Mouse (Mus musculus) lung, postnatal 4 days (tissue): Measurements from ENCODE around the gene Gpr153.
A peak's percentile ranks its signal among the peaks of the same experiment; 100 is the strongest.

Source experiments
- DNase-seq, 2 experiments: peaks; one replicate each; pipeline ENCODE4 v3.0.0; 2021

Gpr153 gene

DNA sequence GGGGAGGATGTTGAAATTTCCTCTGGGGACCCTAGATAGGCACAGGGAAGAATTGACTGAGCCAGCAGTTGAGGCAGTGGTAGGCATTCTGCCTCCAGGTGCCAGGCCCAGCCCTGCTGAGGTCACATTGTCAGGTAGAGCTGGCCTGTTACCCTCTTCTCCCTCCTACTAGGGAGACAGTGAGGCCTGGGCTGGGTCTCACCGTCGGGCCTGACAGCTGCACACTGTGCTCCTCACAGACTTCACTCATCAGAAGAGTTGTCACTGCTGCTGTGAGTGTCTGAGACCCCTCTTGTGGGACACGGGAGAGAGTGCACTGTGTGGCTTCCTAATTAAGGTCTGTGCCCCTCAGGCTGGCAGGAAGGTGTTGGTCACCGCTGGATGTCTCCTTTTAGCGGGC, 8.2 kb upstream of the Gpr153 start:
- no peak for DNase-seq

DNA sequence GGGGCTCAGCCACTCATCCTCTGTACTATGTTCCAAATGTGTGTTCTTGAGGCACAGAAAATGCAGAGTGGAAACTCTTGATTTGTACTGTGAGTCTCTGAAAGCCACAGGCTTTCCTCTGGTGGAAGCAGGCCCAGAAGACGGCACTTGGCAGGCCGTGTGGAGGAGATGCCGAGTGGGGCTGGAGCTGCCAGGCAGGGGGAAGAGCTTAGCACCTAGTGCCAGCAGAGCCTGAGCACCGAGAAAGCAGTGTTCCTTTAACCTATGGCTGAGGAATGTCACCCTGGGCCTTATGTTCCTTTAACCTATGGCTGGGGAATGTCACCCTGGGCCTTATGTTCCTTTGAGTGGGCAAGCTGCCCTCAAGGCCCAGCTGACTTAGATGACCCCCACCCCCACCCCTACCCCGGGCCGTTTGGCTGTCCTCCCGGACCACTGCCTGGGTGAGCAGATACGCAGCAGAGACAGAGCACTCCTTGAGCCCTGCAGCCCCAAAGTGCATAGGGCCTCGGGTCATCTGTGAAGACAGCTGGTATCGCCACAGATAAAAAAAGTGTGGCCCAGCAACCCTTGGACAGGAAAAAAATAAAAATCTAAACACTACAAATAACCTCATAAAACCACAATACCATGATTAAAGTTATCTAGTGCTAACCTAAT, 7.7 kb upstream of the Gpr153 start:
- DNase-seq, result peak in 1 of 2 experiments; percentile 34

- peak; percentile 63 to 84 for DNase-seq
Measured at GRCm38 (mm10) chr4:152267748-152268369, 6.2 kb upstream of the Gpr153 start.

GRCm38 (mm10) chr4:152269967-152270366, 4.1 kb upstream of the Gpr153 start:
- no peak for DNase-seq

DNA sequence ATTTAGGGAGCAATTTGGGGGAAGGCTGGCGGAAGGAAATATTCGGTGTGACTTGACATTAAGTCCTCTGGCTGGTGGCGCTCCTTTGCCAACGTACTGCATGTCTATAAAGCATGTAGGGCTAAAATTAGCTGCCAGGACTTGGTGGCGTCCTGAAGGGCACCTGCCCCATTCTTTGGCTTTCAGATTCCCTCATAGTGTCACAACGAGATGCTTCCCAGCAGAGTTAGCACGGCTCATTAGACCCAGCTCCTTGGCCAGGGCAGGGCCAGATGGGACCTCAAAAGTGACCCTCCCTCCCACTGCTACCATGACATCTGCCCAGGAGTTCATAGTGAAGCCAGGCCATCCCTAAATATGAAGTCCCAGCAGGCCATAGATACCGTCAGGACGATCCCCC, 3.4 kb upstream of the Gpr153 start:
- DNase-seq, result no peak

GRCm38 (mm10) chr4:152271334-152271733, 2.7 kb upstream of the Gpr153 start:
- DNase-seq, result no peak

DNA sequence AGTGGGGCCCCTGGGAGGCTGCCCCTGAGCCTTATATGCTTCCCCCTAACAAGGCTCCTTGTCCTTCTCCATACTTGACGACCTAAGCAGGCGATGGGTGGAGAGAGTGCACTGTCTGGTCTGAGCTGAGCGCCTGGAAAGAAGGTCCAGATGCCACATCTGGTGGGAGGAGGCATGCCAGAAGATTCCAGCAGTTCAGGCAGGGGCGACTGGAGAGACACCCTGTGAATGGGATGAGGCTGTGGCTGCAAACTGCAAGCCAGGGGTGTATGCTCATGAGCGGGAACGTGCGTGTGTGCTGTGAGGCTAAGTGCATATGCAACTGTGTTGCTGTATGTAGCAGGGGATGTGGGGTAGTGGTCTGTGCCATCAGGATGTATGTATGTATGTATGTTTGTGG, 2.0 kb upstream of the Gpr153 start:
- no peak for DNase-seq

GRCm38 (mm10) chr4:152272449-152273049, 1.5 kb upstream of the Gpr153 start:
- peak; percentile 68 to 85 for DNase-seq

- DNase-seq, result no peak
Measured at GRCm38 (mm10) chr4:152273191-152273590, 841 bp upstream of the Gpr153 start.

DNA sequence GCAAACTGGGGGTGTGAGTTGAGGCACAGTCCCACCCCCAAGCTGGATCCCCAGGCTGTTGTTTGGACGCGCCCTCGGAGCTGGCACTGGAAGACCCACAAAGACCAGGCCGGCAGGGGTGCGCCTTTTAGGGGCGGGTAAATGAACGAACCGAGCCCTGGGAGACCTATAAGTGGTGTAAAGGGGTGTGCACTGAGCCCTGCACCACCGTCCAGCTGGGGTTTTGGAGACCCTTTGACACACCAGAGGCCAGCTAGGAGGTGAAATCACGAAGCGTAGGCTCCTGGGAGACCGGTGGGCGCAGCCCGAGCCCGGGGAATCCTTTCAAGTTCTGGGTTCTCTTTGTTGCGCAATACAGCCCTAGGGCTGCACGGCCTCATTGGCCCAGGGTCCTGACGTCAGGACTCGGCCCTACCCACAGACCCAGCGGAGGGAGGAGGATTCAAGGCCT, 674 bp downstream of the Gpr153 start:
- peak; percentile 55 to 67 for DNase-seq

DNA sequence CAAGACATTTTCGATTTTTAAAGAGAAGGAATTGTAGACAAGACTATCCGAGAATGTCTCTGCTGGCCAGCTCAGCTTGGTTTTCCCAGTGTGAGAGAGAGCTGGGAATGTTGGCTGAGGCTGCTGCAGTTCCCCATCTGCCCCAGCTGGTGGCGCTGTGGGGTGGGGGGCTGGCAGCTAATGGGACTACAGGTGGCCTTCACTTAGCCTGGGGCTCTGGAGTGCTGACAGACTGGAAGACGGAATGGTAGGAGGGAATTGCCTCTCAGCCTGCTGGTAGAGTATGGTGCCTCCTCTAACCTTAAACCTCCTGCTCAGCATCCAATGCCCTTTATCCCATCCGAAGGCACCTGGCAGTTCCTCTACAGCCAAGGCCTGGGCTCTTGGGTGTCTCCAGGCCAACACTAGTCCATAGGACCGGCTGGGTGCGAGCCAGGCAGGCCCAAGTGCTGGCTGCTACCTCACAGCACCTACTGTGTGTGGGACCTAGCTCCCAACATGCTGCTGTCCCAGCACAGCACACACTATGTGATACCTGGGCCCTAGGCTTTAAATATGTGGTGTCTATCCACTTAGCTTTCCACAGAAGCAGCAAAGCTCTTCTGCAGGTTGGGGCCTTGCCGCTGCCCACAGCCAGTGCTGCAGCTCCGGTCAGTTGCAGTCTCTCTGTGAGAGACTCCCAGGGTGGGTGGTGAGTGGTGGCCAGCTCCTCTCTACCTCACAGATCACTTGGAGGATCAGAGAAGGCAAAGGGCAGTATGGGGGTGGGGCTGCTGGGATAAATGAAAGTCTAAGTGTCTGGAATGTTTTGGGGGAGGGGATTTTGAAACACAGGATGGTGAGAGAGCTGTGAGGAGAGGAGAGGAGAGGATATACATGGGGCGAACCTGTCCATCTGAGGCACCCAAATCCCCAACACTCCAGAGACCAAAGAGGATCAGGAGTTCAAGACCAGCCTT, 2.6 kb downstream of the Gpr153 start:
- peak in 1 of 2 experiments; percentile 45 for DNase-seq

GRCm38 (mm10) chr4:152277916-152278315, 3.9 kb downstream of the Gpr153 start:
- DNase-seq, result no peak

DNA sequence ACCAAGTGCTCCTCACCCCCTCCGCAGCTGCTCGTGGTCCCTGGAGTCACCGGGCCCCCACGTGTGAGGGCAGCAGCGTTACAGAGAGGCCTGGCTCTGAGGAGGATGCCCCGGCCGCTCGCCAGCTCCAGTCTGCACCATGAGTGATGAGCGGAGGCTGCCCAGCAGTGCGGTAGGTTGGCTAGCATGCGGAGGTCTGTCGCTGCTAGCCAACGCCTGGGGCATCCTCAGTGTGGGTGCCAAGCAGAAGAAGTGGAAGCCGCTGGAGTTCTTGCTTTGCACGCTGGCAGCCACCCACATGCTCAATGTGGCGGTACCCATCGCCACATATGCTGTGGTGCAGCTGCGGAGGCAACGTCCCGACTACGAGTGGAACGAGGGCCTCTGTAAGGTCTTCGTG, 5.0 kb downstream of the Gpr153 start:
- DNase-seq, result no peak

DNA sequence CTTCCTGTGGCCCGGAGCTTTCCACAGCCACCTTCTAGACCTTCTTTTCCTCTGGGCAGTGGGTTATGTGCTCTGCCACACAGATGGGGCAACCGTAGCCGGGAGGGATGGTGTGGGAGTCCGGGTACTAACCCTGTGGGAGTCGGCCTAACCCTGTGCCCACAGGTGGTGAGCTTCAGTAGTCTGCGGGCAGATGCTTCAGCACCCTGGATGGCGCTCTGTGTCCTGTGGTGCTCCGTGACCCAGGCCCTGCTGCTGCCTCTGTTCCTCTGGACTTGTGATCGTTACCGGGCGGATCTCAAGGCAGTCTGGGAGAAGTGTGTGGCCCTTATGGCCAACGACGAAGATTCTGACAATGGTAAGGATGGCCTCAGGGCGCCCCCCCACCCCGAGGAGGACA, 7.6 kb downstream of the Gpr153 start:
- DNase-seq, result no peak

DNA sequence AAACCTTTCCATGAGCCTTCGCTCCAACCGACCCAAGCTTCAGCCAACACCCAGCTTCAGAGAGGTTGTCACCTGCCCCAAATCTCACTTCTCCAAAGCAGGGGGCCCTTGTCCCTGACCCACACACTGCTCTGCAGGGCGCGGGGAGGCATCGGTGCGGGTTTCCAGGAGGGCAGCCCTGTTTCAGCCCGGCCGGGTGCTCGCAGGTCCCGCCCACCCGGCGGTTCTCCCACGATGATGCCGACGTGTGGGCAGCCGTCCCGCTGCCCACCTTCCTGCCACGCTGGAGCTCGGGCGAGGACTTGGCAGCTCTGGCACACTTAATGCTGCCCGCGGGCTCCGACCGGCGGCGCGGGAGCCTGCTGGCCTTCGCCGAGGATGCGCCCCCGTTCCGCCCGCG, 8.7 kb downstream of the Gpr153 start:
- DNase-seq, result no peak

- DNase-seq, result peak; percentile 90 to 91
Measured at GRCm38 (mm10) chr4:152283186-152283950, 9.3 kb downstream of the Gpr153 start.

GRCm38 (mm10) chr4:152285505-152285904, 11.5 kb downstream of the Gpr153 start:
- peak; percentile 70 to 74 for DNase-seq

- DNase-seq, result no peak
Measured at GRCm38 (mm10) chr4:152286183-152286582, 12.2 kb downstream of the Gpr153 start.

DNA sequence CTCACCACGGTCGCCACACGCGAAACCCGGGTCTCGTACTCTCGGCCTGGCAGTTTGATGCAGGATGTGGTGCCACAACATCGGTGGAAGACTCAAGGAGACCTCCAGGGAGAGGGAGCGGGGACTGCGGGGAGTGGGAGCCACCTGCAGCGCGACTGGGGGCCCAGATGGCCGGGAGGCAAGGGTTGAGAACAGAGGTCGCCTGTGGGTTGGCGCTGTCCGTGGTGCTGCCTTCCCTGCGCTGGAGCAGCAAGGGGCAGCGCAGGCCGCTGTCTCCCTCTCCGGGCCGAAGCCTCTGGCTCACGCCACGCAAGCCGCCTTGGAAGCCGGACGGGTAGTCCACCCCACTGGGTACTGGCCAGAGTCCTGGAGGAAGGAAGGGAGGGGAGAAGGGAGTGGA, 12.9 kb downstream of the Gpr153 start:
- peak; percentile 73 to 77 for DNase-seq

GRCm38 (mm10) chr4:152287317-152288120, 13.5 kb downstream of the Gpr153 start:
- no peak for DNase-seq

- DNase-seq, result no peak
Measured at GRCm38 (mm10) chr4:152288398-152288945, 14.4 kb downstream of the Gpr153 start.
